Mouse (Mus musculus) lung, postnatal 14 days (tissue): ENCODE measurements around the gene Ptprn2.
A peak's percentile ranks its signal among the peaks of the same experiment; 100 is the strongest.

Experiments
- DNase-seq: peaks from one replicate; pipeline ENCODE4 v3.0.0; 2021

Gene Ptprn2

GRCm38 (mm10) chr12:117245885-117246478 is 760.5 kb downstream of the Ptprn2 start:
- DNase-seq: no peak

DNA sequence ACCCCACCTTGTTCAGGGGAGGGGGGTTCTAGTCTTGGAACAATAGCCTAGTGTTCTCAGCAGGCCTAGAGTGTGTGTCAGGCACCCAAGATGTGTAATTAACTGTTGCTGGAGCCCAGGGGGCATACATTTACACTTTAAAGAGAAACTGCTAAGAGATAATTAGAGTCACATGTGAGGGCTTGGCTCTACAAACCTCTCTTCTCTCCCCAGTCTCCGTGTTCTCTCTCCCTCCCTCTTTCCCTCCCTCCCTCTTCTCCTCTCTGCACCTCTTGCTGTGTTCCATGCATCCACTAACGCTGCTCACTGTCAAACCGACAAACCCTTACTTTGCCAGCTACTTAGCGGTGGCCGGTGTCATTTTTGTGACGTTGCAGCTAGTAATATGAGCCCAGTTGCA is 764.9 kb downstream of the Ptprn2 start:
- DNase-seq: no peak

DNA sequence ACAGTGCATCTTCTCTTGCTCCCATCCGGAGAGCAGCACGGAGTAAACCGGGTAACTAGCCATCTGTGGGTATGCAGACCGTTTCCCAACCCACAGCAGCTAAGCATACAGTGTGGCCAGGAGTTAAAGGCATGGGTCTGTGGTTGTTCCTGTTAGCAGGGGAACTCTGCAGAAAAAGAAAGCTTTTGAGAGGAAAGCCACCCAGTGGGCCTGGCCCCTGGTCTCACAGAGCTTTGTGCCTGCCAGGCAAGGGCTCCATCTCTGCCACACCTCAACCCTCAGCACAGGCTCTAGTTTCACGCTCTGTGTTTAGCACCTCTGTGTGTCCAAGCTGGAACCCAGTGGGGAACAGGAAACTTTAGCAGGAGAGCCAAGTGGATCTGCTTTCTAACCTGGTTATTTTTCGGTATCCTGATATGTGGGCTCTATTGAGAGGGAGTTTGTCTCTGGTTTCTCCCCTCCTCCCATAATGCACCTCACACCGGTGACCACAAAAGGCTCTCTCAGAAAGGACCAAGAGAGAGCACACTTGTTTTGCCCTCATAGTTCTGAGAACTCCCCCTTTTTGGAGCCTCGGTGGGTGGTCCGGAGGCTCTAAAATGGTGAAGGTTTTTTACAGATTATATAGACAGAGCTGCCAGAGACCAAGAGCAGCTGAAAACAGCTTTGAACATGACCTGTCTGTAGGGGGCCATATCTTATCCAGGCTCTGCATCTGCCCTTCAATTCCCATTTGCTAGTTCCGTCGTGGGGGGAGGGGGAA is 766.3 kb downstream of the Ptprn2 start:
- no peak for DNase-seq

DNA sequence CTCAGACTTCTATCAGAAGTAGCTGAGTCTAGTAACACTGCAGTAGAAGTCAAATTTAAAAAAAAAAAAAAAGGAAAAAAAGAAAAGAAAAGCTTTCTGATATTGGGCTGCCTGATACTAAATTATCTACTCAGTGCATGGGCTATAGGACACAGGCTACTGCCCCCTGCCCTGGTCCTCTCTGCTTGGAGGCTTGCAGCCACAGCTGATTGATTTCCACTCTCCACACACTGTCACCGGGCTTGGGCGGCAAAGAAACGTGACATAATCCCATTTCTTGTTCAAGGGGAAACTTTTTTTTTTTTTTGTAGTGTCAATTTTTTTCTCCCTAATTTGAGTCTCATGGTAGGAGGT is 766.9 kb downstream of the Ptprn2 start:
- DNase-seq: no peak

DNA sequence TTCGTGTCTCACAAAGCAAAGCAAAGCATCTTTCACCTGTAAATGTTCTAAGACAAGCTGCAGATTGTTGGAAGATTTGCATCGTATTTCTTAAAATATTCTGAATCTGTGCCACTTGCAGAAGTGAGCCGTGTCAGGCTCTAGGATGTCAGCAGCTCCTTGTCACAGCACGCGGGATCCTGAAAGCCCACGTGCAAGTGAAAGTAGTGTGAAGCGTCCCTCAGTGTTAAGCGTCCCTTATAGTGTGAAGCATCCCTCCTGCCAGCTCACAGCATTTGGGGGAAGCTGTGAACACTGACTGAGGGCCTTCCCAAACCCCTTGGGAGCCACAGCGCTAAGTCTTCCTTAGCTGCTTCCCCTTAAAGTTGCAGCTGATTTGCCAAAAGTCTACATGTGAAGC is 768.8 kb downstream of the Ptprn2 start:
- DNase-seq: no peak

GRCm38 (mm10) chr12:117255325-117255724 is 769.8 kb downstream of the Ptprn2 start:
- DNase-seq: no peak

DNA sequence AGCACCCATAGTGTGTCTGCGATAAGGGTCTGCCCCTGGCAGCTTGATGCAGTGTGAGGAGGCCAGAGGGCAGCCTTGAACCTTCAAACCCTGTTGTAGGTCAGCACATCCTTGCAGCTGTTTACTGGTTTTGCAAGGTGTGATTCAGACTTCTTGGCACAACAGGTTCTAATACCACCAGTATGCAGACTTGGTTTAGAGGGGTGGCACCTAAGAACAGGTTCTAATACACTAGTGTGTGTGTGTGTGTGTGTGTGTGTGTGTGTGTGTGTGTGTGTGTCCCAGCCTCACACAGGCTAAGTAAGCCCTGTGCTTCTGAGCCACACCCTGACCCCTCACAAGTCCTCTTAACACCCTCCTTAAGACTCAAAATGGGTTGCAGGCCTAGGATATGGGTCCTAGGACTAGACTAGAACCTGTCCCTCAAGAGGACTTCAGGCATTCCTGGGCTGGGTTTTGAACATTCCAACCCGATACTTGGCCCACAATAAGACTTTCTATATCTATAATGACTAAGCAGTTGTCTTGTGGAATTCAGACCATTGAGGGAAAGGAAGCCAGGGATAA is 770.3 kb downstream of the Ptprn2 start:
- no peak for DNase-seq

DNA sequence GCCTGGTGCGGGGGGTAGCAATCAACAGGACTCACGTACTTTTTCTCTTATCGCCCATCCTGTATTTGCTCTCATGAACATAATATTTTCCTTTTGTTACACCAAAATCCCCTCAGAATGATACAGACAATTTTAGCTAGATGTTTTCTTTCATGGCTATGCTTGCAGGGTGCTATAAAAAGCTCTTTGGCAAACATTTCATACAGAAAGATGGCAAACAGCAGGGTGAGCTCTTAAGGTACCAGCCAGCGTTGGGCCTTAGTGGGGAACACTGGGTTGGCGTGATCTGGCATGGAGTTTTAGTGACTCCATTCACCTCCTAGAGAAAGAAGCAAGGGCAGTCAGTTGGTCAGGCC is 771.3 kb downstream of the Ptprn2 start:
- no peak for DNase-seq

GRCm38 (mm10) chr12:117257205-117257920 is 771.8 kb downstream of the Ptprn2 start:
- DNase-seq: no peak

- DNase-seq: no peak
Observed at GRCm38 (mm10) chr12:117257921-117258497, 772.5 kb downstream of the Ptprn2 start.

- DNase-seq: no peak
Observed at GRCm38 (mm10) chr12:117260391-117261164, 775.1 kb downstream of the Ptprn2 start.

- no peak for DNase-seq
Observed at GRCm38 (mm10) chr12:117261165-117261440, 775.6 kb downstream of the Ptprn2 start.

DNA sequence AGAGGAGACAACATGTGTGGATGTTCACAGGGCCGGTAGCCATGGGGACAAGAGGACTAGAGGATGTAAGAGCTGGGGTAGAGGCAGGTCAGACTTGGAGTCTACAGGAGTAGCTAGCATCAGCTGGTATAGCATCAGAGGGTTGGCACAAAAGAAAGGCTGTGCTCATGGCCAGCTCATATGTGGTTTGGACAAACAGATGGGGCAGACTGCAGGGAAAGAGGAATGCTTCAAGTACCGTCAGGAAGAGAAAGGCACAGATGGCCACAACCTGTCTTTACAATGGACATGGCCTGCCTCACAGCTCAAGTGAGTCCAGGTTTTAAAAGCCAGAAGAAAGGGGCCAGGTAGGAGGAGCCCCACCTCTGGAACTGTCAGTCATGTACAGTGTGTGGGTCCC is 776.5 kb downstream of the Ptprn2 start:
- DNase-seq: no peak

- no peak for DNase-seq
Observed at GRCm38 (mm10) chr12:117263081-117263480, 777.6 kb downstream of the Ptprn2 start.

DNA sequence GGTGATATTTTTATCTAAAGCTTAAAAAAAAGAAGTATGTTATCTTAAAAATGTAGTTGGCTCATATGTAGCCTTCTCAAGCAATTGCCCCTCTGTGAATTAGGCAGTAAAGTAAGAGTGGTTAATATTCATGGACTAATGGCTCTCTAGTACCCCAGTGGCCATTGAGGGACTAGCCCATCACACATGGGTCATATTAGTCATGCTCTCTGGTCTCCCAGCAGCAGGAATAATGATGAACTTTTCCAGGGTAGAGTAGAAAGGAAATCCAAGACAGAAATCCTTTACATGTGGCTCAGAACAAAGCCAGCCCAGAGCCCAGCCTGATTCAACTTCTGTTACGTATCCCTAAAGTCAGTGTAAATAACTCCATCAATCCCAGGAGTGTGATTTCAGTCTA is 779.7 kb downstream of the Ptprn2 start:
- DNase-seq: no peak

DNA sequence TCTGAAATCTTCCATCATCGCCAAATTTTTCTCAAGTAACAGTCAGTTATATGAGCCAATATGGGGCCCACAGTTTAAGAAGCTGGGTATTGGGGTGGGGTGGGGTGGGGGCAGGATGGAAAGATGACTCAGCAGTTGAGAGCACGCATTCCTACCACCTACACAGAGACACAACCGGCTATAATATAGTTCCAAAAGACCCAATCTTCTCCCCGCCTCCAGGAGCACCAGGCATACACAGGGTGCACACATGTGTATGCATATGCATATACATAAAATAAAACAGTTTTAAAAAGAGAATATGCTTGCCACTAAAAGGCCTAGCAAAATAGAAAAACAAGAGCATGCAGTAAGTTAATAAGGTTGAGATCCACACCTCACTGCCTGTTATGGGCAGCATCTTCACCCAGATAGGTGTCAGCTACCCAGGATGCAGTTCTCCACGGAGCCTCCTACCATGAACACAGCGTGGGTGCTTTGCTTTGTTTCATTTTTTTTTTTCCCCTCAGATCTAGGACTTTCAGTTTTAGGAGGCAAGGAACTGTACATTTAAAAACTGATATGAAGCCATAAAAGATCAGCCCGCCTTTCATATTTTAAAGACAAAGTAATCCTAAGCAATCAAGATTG is 783.1 kb downstream of the Ptprn2 start:
- DNase-seq: no peak

- no peak for DNase-seq
Observed at GRCm38 (mm10) chr12:117269310-117269709, 783.8 kb downstream of the Ptprn2 start.

- DNase-seq: no peak
Observed at GRCm38 (mm10) chr12:117270199-117270598, 784.7 kb downstream of the Ptprn2 start.

DNA sequence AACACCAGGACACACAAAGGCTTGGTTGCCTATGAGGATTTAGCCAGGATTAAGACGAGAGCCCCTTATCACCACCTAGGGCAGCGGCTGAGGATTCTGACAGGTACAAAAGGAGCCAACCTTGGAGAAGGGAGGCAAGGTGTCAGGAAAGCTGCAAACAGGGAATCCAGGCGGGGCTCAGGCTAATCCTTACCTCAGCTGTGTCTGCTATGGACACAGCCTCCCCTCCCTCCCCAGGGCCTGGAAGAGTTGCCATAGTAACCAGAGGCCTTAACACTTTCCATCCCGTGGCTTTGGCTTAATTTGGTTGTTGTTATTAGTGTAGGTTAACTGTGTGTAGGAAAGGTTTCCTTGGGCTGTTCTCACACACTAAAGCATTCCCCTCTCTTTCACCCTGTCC is 787.6 kb downstream of the Ptprn2 start:
- no peak for DNase-seq

- DNase-seq: no peak
Observed at GRCm38 (mm10) chr12:117274576-117274975, 789.1 kb downstream of the Ptprn2 start.

DNA sequence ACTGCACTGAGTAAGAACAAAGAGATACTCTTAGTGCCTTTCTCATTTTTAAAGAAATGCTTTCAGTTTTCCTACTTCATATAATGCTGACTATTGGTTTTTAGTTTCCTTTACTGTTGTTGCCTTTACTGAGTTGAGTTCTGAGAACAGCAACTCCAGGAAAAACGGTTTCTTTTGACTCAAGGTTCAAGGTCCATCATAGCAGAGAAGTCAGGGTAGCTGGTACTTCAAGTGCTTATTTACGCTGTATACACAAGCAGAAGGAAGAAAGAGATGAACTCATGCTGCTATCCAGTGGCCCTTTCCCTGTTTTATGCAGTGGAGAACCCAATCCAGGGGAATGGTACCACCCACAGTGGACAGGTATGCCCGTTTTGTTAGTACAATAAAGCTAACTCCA is 795.3 kb downstream of the Ptprn2 start:
- no peak for DNase-seq

DNA sequence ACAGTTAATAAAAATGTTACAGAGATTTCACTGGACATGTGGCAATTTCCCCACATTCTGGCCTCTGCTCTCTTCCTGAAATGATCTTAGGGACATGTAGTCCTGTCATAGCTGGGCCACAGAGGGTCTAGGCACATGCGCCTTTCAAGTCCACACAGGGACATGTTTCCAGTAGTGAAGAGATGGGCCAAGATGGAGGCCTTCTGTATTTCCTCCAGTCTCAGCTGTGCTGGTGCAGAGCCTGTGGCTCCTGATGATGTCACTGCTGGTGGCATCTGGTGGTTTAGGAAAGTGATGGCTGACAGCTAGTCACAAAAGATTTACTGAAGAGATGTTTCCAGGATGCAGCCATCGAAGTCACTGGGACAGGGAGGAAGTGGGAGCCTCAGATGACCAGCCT is 797.1 kb downstream of the Ptprn2 start:
- DNase-seq: no peak

DNA sequence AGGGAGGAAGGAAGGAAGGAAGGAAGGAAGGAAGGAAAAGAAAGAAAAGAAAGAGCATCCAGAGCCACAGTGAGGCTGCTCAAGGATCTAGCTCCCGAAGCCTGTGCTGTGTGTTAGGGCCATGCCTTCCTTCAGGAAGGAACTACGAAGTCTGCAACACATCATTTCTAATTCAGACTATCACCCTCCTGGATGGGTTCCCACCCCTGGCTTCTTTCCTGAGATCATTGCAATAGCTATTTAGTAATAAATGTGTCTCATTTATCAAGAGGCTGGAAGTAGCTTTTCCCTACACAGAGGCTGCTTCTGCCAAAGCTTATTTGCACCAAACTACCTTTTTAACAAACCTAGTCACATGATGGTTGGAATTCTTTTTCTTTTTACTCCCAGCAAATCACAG is 801.9 kb downstream of the Ptprn2 start:
- DNase-seq: peak; percentile 52
